Mouse (Mus musculus) midbrain, embryonic 13.5 days (tissue): ENCODE measurements around the gene Mad1l1. TPM values are rescaled to one million over a fixed set of nuclear protein-coding genes. Genes with fewer than 3 reads are reported as not detected.

Experiments
- ATAC-seq: fragments of 200-750 bp; cut with Nextera tagmentation; 2 replicates; pipeline ENCODE4 v1.8.0; 2017; ENCODE audit warnings: mild to moderate bottlenecking, moderate TSS enrichment, moderate library complexity
- H3K27ac ChIP-seq: fragments of 300-500 bp; sonication (generic); 2 replicates; pipeline ENCODE4 v1.5.1; 2015; ENCODE audit warnings: inconsistent platforms, mild to moderate bottlenecking, moderate library complexity
- H3K27me3 ChIP-seq: fragments of 300-500 bp; sonication (generic); 2 replicates; pipeline ENCODE4 v1.6.1; 2015; ENCODE audit warnings: mild to moderate bottlenecking, inconsistent platforms
- H3K36me3 ChIP-seq: fragments of 300-500 bp; sonication (generic); 2 replicates; pipeline ENCODE4 v1.6.1; 2015; ENCODE audit warnings: mild to moderate bottlenecking, inconsistent platforms
- H3K4me1 ChIP-seq: fragments of 300-500 bp; sonication (generic); replicated peaks from 2 replicates; pipeline ENCODE4 v1.6.1; 2015; ENCODE audit warnings: inconsistent platforms
- H3K4me2 ChIP-seq: fragments of 300-500 bp; sonication (generic); replicated peaks from 2 replicates; pipeline ENCODE4 v1.6.1; 2015; ENCODE audit warnings: moderate library complexity, mild to moderate bottlenecking, inconsistent platforms
- H3K4me3 ChIP-seq: fragments of 300-500 bp; sonication (generic); replicated peaks from 2 replicates; pipeline ENCODE4 v1.5.1; 2015; ENCODE audit warnings: mild to moderate bottlenecking, inconsistent platforms
- H3K9ac ChIP-seq: fragments of 300-500 bp; sonication (generic); replicated peaks from 2 replicates; pipeline ENCODE4 v1.6.1; 2015; ENCODE audit warnings: mild to moderate bottlenecking, inconsistent platforms
- H3K9me3 ChIP-seq: fragments of 300-500 bp; sonication (generic); 2 replicates; pipeline ENCODE4 v1.6.1; 2016; ENCODE audit warnings: mild to moderate bottlenecking, inconsistent platforms
- WGBS: fragments of 180-500 bp; shearing (Covaris S2); methylation state at CpG from one replicate; pipeline ENCODE4 v1.1.7; 2015; 5-methylcytosine and 5-hydroxymethylcytosine counted together
- polyA plus RNA-seq: library from polyadenylated mRNA; unstranded; fragments of >200 nt; fragmentation: Nextera tagmentation; extraction: Ambion mirVana; gene quantifications from 2 replicates; pipeline ENCODE4 v1.2.1, GENCODE M21; 2015

Mad1l1 gene
- polyA plus RNA-seq, 1 experiment from 2014 or later: 39.7 TPM

DNA sequence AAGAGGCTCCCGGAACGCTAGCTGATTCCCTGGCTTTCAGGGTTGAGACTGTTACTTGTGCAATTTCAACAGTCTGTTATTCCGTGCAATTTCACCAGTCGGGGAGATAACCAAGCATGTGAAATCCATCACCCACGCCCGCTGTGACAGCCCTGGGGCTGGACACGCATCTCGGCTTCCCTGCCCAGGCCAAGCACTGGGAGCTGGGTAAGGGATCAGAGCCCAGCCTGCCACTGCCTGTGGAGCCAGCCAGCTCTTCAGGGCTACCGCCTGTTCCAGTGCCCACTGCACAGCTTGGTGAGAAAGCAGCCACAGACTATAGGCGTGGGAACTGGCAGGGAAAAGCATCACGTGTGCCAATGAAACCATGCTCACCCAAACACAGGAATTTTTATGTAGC, 229.8 kb downstream of the Mad1l1 start:
- no peaks in the 10 kb centered on the region for H3K27me3 ChIP-seq
- peak overlapping the region; percentile 19 for H3K27ac ChIP-seq
- H3K9me3 ChIP-seq: no peaks in the 10 kb centered on the region
- H3K4me1 ChIP-seq: peaks cover 28% of the 10 kb centered on the region
- WGBS: 74% methylated on average over 11 of the region's 11 CpGs
- ATAC-seq: peak; percentile 62
- H3K9ac ChIP-seq: no peak overlapping the region
- H3K36me3 ChIP-seq: 0 out of 2 replicates have a peak, but pooled peaks cover 4% of the 10 kb centered on the region
- no peak overlapping the region for H3K4me2 ChIP-seq
- H3K4me3 ChIP-seq: no peak overlapping the region

DNA sequence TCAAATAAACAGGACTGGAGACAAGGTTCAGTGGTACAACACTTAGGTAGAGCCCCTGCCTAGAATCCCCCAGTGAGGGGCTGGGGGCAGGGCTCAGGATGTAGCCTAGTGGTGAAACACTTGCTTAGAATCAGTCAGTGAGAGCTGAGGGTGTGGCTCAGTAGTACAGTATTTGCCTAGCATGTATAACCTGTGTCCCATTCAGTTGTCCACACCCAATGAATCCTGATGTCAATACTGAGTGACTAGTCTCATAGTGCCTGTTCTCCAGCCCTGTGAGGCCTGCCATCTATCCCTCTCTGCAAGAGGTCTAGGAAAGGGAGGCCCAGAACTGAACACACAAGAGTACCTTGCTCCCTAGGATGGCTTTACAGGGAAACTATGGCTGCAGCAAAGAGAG, 232.1 kb downstream of the Mad1l1 start:
- Histone ChIP-seq H3K9me3 (no peaks in the 10 kb centered on the region), H3K4me1 (peaks cover 8% of the 10 kb centered on the region)
- ATAC-seq: no peak

DNA sequence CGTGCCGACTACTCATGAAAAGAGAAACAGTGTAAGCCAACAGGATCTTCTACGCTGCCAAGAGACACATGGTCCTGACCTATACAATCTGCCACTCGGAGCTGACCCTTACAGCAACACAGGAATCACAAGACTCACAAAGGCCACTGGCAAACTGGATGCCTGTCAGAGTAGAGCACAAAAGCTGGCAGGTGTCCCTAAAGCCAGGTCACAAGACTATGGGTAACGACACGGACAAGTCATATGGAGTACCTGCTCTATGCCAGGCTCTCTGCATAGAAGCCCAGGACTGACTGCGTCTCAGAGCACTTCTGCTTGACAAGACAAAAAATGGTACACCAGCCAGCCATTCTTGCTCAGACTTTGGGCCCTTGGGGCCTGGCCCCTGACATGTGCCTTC, 234.1 kb downstream of the Mad1l1 start:
- H3K4me3 ChIP-seq: no peak overlapping the region
- no peaks in the 10 kb centered on the region for H3K27me3 ChIP-seq
- H3K4me1 ChIP-seq: peaks cover 8% of the 10 kb centered on the region
- 0 out of 2 replicates have a peak, but pooled peaks cover 6% of the 10 kb centered on the region for H3K36me3 ChIP-seq
- 93% methylated on average over 7 of the region's 7 CpGs for WGBS
- no peak overlapping the region for H3K9ac ChIP-seq
- H3K9me3 ChIP-seq: no peaks in the 10 kb centered on the region
- H3K27ac ChIP-seq: no peak overlapping the region
- H3K4me2 ChIP-seq: no peak overlapping the region
- no peak for ATAC-seq

More for the DNA sequence above, 232.1 kb downstream of the Mad1l1 start:
- no peak overlapping the region for H3K9ac ChIP-seq
- no peak overlapping the region for H3K4me2 ChIP-seq
- no peak overlapping the region for H3K4me3 ChIP-seq
- no peaks in the 10 kb centered on the region for H3K27me3 ChIP-seq
- H3K27ac ChIP-seq: no peak overlapping the region
- H3K36me3 ChIP-seq: 0 out of 2 replicates have a peak, but pooled peaks cover 6% of the 10 kb centered on the region

DNA sequence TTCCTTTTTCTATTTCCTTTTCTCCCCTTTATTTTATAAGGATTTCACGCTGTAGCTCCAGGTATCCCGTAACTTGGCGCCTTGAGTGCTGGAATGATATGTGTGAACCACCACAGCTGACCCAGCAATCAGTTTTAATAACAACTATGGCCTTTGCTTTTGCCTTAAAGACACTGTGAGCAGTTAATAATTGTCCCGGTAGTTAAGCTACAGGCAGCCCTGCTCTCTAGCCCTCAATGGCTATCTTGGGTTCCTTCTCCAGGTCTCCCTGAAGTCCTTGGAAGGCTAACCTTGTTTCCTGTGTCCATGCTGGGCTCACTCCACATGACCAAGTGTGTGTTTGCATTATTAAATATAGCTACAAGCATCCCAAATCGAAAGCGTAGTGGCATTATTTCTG, 237.0 kb downstream of the Mad1l1 start:
- no peak overlapping the region for H3K9ac ChIP-seq
- ATAC-seq: no peak
- no peaks in the 10 kb centered on the region for H3K9me3 ChIP-seq
- 93% methylated on average over 6 of the region's 6 CpGs for WGBS
- no peaks in the 10 kb centered on the region for H3K4me1 ChIP-seq
- no peaks in the 10 kb centered on the region for H3K27me3 ChIP-seq
- no peak overlapping the region for H3K27ac ChIP-seq
- H3K4me2 ChIP-seq: no peak overlapping the region
- H3K36me3 ChIP-seq: 0 out of 2 replicates have a peak, but pooled peaks cover 10% of the 10 kb centered on the region
- no peak overlapping the region for H3K4me3 ChIP-seq

DNA sequence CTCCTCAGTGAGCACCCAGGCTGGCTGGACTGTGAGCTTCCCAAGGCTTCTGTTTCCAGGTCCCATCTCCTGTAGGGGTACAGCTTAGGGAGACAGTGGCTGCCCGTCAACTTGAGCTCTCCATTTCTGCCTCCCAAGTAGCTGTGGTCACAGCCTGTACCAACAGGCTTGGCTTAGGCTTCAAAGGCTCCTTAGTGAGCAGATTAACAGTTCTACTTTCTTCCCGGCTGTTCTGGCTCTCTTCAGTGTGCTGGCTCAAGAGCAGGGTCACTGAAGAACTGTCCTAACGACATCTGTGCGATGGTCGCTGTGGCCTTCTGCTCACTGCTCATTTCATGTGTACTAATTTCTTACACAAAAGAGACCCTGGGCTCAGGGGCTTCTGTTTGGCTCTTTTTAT, 237.4 kb downstream of the Mad1l1 start:
- no peak overlapping the region for H3K4me3 ChIP-seq
- no peaks in the 10 kb centered on the region for H3K4me1 ChIP-seq
- 66% methylated on average over 5 of the region's 5 CpGs for WGBS
- no peak overlapping the region for H3K4me2 ChIP-seq
- 0 out of 2 replicates have a peak, but pooled peaks cover 10% of the 10 kb centered on the region for H3K36me3 ChIP-seq
- no peak overlapping the region for H3K9ac ChIP-seq
- no peaks in the 10 kb centered on the region for H3K9me3 ChIP-seq
- H3K27me3 ChIP-seq: no peaks in the 10 kb centered on the region
- no peak for ATAC-seq
- H3K27ac ChIP-seq: no peak overlapping the region

DNA sequence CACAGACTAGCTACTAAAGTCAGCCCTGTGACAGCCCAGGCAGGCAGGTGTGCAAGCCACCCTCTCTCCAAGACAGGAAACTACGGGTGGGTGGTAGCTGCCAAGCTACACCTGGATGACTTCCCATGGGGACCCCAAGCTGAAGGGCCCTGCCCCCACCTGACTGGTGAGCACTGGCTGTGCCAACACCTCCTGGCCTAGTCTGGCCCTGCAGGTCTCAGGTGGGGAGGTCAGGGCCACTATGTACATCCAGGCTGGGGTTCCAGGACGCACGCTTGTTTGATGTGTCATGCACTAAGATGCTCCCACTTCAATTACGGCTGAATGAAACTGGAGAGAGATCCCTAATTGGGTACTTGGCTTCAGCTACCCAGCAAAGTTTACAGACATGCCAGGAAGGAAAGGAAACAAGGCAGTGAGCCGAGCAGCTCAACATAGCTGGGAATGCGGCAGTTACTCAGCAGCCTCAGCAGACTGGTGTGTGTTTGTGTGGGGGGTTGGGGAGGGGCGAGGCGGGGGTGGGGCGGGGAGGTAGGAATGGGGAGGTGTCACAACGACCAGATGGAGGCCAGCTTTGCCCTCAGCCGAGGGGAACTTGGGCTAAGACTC, 239.0 kb downstream of the Mad1l1 start:
- Histone ChIP-seq H3K9ac (no peak overlapping the region), H3K9me3 (no peaks in the 10 kb centered on the region), H3K27me3 (no peaks in the 10 kb centered on the region), H3K4me2 (no peak overlapping the region), H3K4me3 (no peak overlapping the region), H3K27ac (no peak overlapping the region), H3K36me3 (0 out of 2 replicates have a peak, but pooled peaks cover 6% of the 10 kb centered on the region), H3K4me1 (peaks cover 12% of the 10 kb centered on the region; the same call in 1 of the 2 replicates)
- ATAC-seq: no peak
- WGBS: 69% methylated on average over 11 of the region's 11 CpGs

DNA sequence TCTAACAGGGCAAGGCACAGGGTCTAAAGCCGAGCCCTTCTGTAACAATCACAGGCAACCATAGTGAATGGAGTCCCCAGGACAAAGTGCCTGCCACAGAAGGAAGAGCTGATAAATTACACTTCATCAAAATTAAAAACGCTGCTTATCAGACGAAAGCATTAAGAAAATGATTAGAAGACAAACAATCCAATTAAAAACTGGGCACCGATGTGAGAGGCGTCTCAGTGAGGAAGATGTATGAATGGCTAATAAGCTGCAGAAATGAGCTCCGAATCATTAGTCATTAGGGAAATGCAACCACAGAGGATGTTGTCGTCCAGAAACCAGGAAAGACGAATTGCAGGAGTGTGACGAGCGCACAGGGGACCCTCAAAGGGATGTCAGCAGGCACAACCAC, 240.3 kb downstream of the Mad1l1 start:
- Histone ChIP-seq H3K27me3 (no peaks in the 10 kb centered on the region), H3K9ac (no peak overlapping the region), H3K9me3 (no peaks in the 10 kb centered on the region), H3K27ac (peak overlapping the region; percentile 59), H3K4me3 (no peak overlapping the region), H3K4me2 (no peak overlapping the region), H3K4me1 (peaks cover 12% of the 10 kb centered on the region; the same call in 1 of the 2 replicates), H3K36me3 (0 out of 2 replicates have a peak, but pooled peaks cover 6% of the 10 kb centered on the region)
- WGBS: 66% methylated on average over 10 of the region's 10 CpGs
- no peak for ATAC-seq

DNA sequence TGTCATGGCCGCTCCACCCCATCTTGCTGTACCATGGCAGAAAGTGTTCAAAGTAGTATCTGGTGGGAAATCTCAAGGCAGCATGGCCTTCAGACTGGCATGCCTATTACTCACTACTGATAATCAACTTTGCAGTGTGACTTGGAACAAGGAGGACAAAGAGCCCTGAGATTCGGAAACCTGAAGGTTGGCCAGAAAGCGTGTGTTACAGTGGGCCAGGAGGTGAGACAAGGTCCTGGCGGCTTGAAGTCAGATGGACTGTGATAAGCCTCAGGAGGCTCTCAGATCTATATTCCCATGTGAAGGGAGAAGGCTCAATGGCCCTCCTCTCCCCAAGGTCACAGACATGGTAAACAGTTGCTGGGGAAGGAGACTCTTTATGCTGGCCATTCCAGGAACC, 241.8 kb downstream of the Mad1l1 start:
- no peak overlapping the region for H3K4me3 ChIP-seq

DNA sequence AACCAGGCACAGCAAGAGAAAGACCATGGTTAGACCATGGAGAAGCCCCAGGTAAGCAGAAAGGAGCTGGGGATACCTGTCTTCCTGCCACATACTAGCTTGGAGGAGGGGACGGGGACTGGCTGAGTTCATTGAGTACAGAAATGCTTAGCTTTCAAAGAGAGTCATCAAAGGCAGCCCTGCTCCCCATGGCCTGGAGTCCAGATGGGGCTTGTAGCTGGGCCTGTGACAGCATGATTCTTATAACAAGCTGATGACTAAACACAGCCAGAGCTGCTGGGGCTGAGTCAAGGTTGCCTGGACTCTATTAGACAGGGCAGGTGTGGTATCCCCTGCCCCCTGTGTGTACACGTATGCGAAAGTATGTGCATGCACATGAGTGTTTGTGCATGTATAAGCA, 242.9 kb downstream of the Mad1l1 start:
- Histone ChIP-seq H3K27ac (peak overlapping the region; percentile 53), H3K36me3 (0 out of 2 replicates have a peak, but pooled peaks cover 4% of the 10 kb centered on the region)

More for the DNA sequence above, 241.8 kb downstream of the Mad1l1 start:
- Histone ChIP-seq H3K9ac (no peak overlapping the region), H3K9me3 (no peaks in the 10 kb centered on the region), H3K27ac (no peak overlapping the region), H3K36me3 (0 out of 2 replicates have a peak, but pooled peaks cover 6% of the 10 kb centered on the region), H3K4me1 (peaks cover 15% of the 10 kb centered on the region), H3K4me2 (no peak overlapping the region), H3K27me3 (no peaks in the 10 kb centered on the region)
- ATAC-seq: no peak
- WGBS: 92% methylated on average over 4 of the region's 4 CpGs

DNA sequence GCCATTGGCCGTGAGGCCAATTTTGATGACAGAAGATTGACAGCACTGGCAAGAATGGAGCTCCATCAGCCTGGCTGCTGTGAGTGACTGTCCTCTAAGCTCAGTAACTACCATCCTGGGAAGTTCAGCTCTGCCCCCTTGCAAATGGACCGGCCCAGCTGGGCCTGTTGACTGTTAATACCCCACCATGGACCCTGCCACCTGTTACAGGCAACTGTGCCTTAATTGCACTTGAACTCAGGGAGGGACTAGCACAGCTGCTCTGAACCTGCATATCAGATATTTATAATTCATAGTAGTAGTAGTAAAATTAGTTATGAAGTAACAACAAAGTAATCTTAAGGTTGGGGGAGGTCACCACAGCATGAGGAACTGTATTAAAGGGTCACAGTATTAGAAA, 244.9 kb downstream of the Mad1l1 start:
- Histone ChIP-seq H3K9me3 (no peaks in the 10 kb centered on the region), H3K36me3 (no peaks in the 10 kb centered on the region), H3K4me1 (peaks cover 36% of the 10 kb centered on the region), H3K27me3 (no peaks in the 10 kb centered on the region), H3K9ac (no peak overlapping the region), H3K27ac (no peak overlapping the region), H3K4me3 (no peak overlapping the region), H3K4me2 (no peak overlapping the region)
- no peak for ATAC-seq
- WGBS: 91% methylated on average over 2 of the region's 2 CpGs

More for the DNA sequence above, 242.9 kb downstream of the Mad1l1 start:
- H3K4me1 ChIP-seq: peaks cover 26% of the 10 kb centered on the region
- H3K4me3 ChIP-seq: no peak overlapping the region
- H3K4me2 ChIP-seq: no peak overlapping the region
- no peaks in the 10 kb centered on the region for H3K27me3 ChIP-seq
- no peak for ATAC-seq
- H3K9me3 ChIP-seq: no peaks in the 10 kb centered on the region
- WGBS: 80% methylated on average over 3 of the region's 3 CpGs
- no peak overlapping the region for H3K9ac ChIP-seq

DNA sequence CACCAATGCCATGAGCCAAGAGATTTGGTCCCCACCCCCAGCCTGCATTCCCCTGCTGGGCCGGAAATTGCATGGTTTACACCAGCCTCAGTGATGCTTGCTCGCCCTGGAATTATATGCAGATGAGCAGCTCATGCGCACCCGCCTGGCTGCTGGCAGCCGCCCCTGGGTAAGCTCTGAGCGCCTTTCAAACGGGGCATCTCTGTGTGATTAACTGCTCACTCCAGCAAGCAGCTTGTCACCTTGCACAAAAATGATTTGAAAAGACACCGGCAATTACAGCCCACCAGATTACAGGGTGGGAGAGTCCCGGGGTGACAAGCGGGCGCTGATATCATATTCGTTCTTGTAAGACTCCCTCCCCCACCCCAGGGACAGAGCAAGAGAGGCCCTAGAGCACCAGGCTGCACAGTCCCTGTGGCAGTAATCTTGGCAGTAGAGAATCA, 247.7 kb downstream of the Mad1l1 start:
- Histone ChIP-seq H3K36me3 (no peaks in the 10 kb centered on the region), H3K4me2 (no peak overlapping the region), H3K27me3 (no peaks in the 10 kb centered on the region), H3K4me1 (peaks cover 39% of the 10 kb centered on the region), H3K9ac (0 out of 2 replicates have a peak overlapping the region, but pooled peaks have one; percentile 29), H3K4me3 (no peak overlapping the region), H3K27ac (peak overlapping the region; percentile 80), H3K9me3 (no peaks in the 10 kb centered on the region)
- ATAC-seq: peak; percentile 88
- WGBS: 25% methylated on average over 12 of the region's 12 CpGs

DNA sequence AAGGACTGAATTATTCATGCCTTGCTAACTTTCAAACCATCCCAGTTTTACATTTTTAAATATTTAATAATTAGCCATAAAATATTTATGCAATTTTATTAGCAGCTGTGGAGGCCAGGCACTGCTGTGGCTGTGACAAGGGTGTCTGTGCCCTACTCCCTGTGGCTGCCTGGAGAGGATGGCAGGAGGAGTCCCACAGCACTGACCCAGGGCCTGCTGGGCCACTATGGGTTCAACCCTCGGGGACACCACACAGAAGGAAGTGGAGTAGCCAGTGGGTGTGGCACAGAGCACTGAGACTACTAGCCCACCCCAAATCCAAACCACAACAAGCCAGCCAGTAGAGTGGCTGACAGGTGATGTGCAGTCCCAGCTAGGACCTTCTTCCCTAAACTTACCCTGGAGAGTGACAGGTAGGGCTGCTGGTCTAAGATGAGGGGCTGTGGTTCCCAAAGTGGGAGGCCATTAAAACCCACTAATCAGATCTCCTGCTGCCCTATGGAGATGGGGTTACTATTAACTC, 248.1 kb downstream of the Mad1l1 start:
- H3K36me3 ChIP-seq: no peaks in the 10 kb centered on the region
- no peaks in the 10 kb centered on the region for H3K27me3 ChIP-seq
- H3K4me3 ChIP-seq: no peak overlapping the region
- H3K9ac ChIP-seq: no peak overlapping the region
- no peaks in the 10 kb centered on the region for H3K9me3 ChIP-seq
- H3K4me1 ChIP-seq: peaks cover 37% of the 10 kb centered on the region
- 44% methylated on average over 1 of the region's 1 CpGs for WGBS
- H3K27ac ChIP-seq: peak overlapping the region; percentile 80
- peak; percentile 70 for ATAC-seq
- H3K4me2 ChIP-seq: no peak overlapping the region
